Mouse (Mus musculus): Measurements from ENCODE around the gene Olfr1360.

DNA sequence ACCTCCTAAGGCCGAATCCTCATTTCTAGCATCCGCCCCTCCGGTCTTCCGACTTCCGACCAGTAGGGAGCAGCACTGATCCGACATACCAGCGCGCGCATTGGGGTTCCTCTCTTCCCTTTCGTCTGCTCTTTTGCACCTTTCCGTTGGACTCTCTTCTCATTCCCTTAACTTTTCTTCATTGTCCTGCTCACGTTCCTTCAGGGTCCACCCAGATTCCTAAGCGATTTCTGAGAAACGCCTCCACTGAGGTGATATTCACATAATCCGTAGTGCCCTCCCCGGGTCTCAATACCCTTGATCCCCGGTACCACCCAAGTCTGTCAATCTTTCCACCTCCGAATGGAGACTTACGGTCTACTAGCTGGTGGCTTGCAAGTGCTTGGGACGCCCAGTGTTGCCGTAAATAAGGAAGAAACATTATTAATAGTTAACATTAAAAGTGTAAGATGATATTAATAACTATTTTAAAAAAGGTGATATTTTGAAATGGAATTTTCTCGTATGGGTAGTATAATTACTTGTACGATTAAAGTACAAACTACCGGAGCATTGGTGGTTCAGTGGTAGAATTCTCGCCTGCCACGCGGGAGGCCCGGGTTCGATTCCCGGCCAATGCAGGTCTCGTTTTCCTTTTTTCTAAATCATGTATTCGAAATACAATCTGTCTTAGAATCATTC is 33.0 kb upstream of the Olfr1360 start:
- TF ChIP-seq POLR2A (IDR thresholded peaks at IDR 0.05; ENCODE audit: low read depth, low read length) (no peak), CTCF (IDR thresholded peaks at IDR 0.05; ENCODE audit: extremely low read depth, insufficient read depth, insufficient read length, insufficient replicate concordance) (peak; percentile 71; the same call in 1 of the 2 replicates)
